8 mouse cellular contexts compared by ENCODE assay signal in the genomic region with DNA sequence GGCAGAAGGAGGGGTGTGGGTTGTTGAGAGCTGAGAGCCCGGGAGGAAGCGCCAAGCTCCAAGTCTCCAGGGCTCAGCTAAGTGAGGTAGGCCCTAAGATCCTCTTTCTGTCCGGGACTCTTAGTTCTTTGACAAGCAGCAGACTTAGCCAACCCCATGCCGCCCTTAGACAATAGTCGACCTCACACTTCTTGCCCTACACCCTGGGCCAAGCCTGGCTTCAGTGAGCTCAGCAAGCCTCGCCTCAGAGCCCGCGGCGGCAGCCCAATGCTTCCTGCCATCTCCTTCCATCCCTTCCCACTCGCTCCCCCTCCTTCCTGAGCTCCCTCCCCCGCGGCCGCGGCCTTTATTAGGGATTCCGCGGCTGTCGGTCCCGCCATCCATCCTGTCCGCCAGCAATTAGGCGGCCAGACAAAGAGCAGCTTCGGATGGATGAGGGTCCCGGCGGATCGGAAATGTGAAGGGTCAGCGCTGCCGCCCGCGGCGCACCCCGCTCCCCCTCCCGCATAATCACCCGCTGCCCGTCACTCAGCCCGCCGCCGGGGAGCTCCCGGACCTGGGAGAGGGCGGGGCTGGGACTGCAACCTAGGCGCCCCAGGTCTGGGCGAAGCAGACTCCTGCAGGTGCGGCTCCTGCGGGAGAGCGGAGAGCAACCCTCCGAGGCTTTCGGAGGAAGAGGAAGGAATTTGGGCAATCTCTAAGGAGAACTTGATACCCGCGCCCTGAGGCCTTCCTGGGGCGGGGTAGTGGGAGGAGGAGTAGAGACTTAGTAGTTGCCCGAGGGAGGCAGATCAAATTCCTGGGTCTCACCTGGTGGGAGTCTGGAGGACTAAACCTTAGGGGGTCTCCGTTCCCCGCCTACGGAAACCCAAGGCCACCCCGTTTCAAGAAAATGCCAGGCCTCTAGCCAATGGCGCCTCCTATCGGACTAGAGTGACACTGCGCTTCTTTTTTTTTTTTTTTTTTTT. TPM values are rescaled to one million over a fixed set of nuclear protein-coding genes. Genes with fewer than 3 reads are reported as not detected.
DNase-seq lines count a peak whose midpoint lies in the region; ATAC-seq and TF ChIP-seq lines count a peak whose summit lies in the region.

No protein-coding gene starts in this region.

- peak; percentile 40 for DNase-seq in adrenal gland, postnatal 14 days
- no peak for DNase-seq in adrenal gland, adult 18-20 months (ENCODE audit: low spot score in 2 of 2)
- peak; percentile 75 for DNase-seq in forebrain, embryonic 10.5 days (ENCODE audit: extremely low spot score, low spot score)
- no peak for DNase-seq in liver, embryonic 11.5 days (ENCODE audit: low spot score)
- DNase-seq in frontal cortex, postnatal 36 days (ENCODE audit: low spot score in 2 of 2) = no peak

- H3K27me3 ChIP-seq in forebrain, embryonic 10.5 days (ENCODE audit: poor library complexity, severe bottlenecking) = peaks cover 98% of the 10 kb centered on the region
- H3K27me3 ChIP-seq in hindbrain, embryonic 13.5 days = peaks cover 89% of the 10 kb centered on the region
- peaks cover 95% of the 10 kb centered on the region for H3K27me3 ChIP-seq in liver, embryonic 11.5 days (replicated peaks; ENCODE audit: control insufficient read depth, insufficient read depth, low read length)
- H3K27me3 ChIP-seq in midbrain, embryonic 16.5 days (ENCODE audit: control insufficient read depth, insufficient read depth, low read depth, low read length) = peaks cover 24% of the 10 kb centered on the region

- H3K4me2 ChIP-seq in hindbrain, embryonic 13.5 days = peak overlapping the region; percentile 80
- peak overlapping the region; percentile 73 for H3K4me2 ChIP-seq in liver, embryonic 11.5 days
- H3K4me2 ChIP-seq in midbrain, embryonic 16.5 days (ENCODE audit: low read length) = peak overlapping the region; percentile 89

- no peaks in the 10 kb centered on the region for H3K9me3 ChIP-seq in forebrain, embryonic 10.5 days
- H3K9me3 ChIP-seq in hindbrain, embryonic 13.5 days = no peaks in the 10 kb centered on the region
- no peaks in the 10 kb centered on the region for H3K9me3 ChIP-seq in liver, embryonic 11.5 days (ENCODE audit: control insufficient read depth, low read length)
- H3K9me3 ChIP-seq in midbrain, embryonic 16.5 days (replicated peaks; ENCODE audit: control insufficient read depth, low read length, poor library complexity, severe bottlenecking) = no peaks in the 10 kb centered on the region

- H3K36me3 ChIP-seq in forebrain, embryonic 10.5 days (replicated peaks) = no peaks in the 10 kb centered on the region
- no peaks in the 10 kb centered on the region for H3K36me3 ChIP-seq in hindbrain, embryonic 13.5 days
- H3K36me3 ChIP-seq in liver, embryonic 11.5 days (ENCODE audit: control insufficient read depth, insufficient read depth, low read length) = no peaks in the 10 kb centered on the region
- no peaks in the 10 kb centered on the region for H3K36me3 ChIP-seq in midbrain, embryonic 16.5 days (ENCODE audit: control insufficient read depth, insufficient read depth, low read length)

- WGBS in bone marrow, adult 2 months = 3% methylated on average over 56 of the region's 56 CpGs
- under 1% methylated on average over 56 of the region's 56 CpGs for WGBS in forebrain, embryonic 10.5 days
- under 1% methylated on average over 54 of the region's 56 CpGs for WGBS in hindbrain, embryonic 13.5 days
- 1% methylated on average over 56 of the region's 56 CpGs for WGBS in liver, embryonic 11.5 days
- WGBS in midbrain, embryonic 16.5 days = 1% methylated on average over 56 of the region's 56 CpGs

- no peaks in the 10 kb centered on the region for H3K4me1 ChIP-seq in bone marrow, adult 2 months (ENCODE audit: control insufficient read depth, insufficient read depth, low read length)
- H3K4me1 ChIP-seq in forebrain, embryonic 10.5 days = peaks cover 79% of the 10 kb centered on the region
- H3K4me1 ChIP-seq in hindbrain, embryonic 13.5 days (replicated peaks) = peaks cover 87% of the 10 kb centered on the region
- peaks cover 33% of the 10 kb centered on the region for H3K4me1 ChIP-seq in liver, embryonic 11.5 days (replicated peaks; ENCODE audit: control insufficient read depth, insufficient read depth, low read length)
- peaks cover 35% of the 10 kb centered on the region for H3K4me1 ChIP-seq in midbrain, embryonic 16.5 days (ENCODE audit: control insufficient read depth, insufficient read depth, low read length)

- no peak for TF ChIP-seq POLR2A in bone marrow, adult 2 months (IDR thresholded peaks at IDR 0.05; ENCODE audit: borderline replicate concordance, control insufficient read depth, low read depth, low read length)

- peak; percentile 36 for ATAC-seq in hindbrain, embryonic 13.5 days (ENCODE audit: low FRiP score)
- ATAC-seq in liver, embryonic 11.5 days (replicated peaks; ENCODE audit: low FRiP score) = 0 out of 2 replicates have a peak, but pooled peaks have one; percentile 18
- peak; percentile 37; the same call in 1 of the 2 replicates for ATAC-seq in midbrain, embryonic 16.5 days

- H3K27ac ChIP-seq in bone marrow, adult 2 months (ENCODE audit: control insufficient read depth, insufficient read depth, low read depth, low read length, poor library complexity) = no peak overlapping the region
- H3K27ac ChIP-seq in forebrain, embryonic 10.5 days = peak overlapping the region; percentile 82
- peak overlapping the region; percentile 77 for H3K27ac ChIP-seq in hindbrain, embryonic 13.5 days
- no peak overlapping the region for H3K27ac ChIP-seq in liver, embryonic 11.5 days (ENCODE audit: low read depth, low read length)
- peak overlapping the region; percentile 25; the same call in 1 of the 2 replicates for H3K27ac ChIP-seq in midbrain, embryonic 16.5 days (ENCODE audit: low read length)

- no peak overlapping the region for H3K4me3 ChIP-seq in bone marrow, adult 2 months (replicated peaks; ENCODE audit: control insufficient read depth, low read depth, low read length)
- H3K4me3 ChIP-seq in forebrain, embryonic 10.5 days = peak overlapping the region; percentile 60
- H3K4me3 ChIP-seq in hindbrain, embryonic 13.5 days = peak overlapping the region; percentile 45
- H3K4me3 ChIP-seq in liver, embryonic 11.5 days (ENCODE audit: low read depth, low read length) = peak overlapping the region; percentile 37
- peak overlapping the region; percentile 51 for H3K4me3 ChIP-seq in midbrain, embryonic 16.5 days (ENCODE audit: low read depth, low read length)

- peak; percentile 24; the same call in 1 of the 2 replicates for TF ChIP-seq CTCF in bone marrow, adult 2 months (IDR thresholded peaks at IDR 0.05; ENCODE audit: control insufficient read depth, insufficient read depth, low read length)

- H3K9ac ChIP-seq in hindbrain, embryonic 13.5 days = peak overlapping the region; percentile 73
- H3K9ac ChIP-seq in liver, embryonic 11.5 days (ENCODE audit: low read depth, low read length) = no peak overlapping the region
- H3K9ac ChIP-seq in midbrain, embryonic 16.5 days (ENCODE audit: low read depth, low read length) = peak overlapping the region; percentile 70

RNA-seq across cellular contexts. Expression of a gene that starts 0.6 kb away (rescaled TPM):
- total RNA-seq in adrenal gland, postnatal 14 days (2021) = 7.1 and 13.9 TPM in 2 replicates
- total RNA-seq in adrenal gland, adult 18-20 months (2021) = 1 to 10 TPM; 2.5 to 8.4 TPM
- 1.6 TPM in 1 of 2 replicates, not detected in the other for polyA plus RNA-seq in bone marrow, adult 2 months (2011; ENCODE audit: insufficient read depth, insufficient read length, low replicate concordance, missing spikeins)
- 1.0 and 1.2 TPM in 2 replicates for polyA plus RNA-seq in forebrain, embryonic 10.5 days (2016; fragmentation: Nextera tagmentation; extraction: Ambion mirVana)
- polyA plus RNA-seq in hindbrain, embryonic 13.5 days (2015; fragmentation: Nextera tagmentation; extraction: Ambion mirVana) = 1.3 and 1.6 TPM in 2 replicates
- polyA plus RNA-seq in liver, embryonic 11.5 days (2014; fragmentation: Nextera tagmentation; extraction: Ambion mirVana) = 17.1 and 19.8 TPM in 2 replicates
- 0.75 and 1.3 TPM in 2 replicates for polyA plus RNA-seq in midbrain, embryonic 16.5 days (2015; fragmentation: Nextera tagmentation; extraction: Ambion mirVana)

RNA-seq across cellular contexts. Expression of a gene that starts 6.0 kb away (rescaled TPM):
- total RNA-seq in adrenal gland, postnatal 14 days (2021) = not detected in 2 replicates
- not detected for total RNA-seq in adrenal gland, adult 18-20 months (2021)
- polyA plus RNA-seq in bone marrow, adult 2 months (2011; ENCODE audit: insufficient read depth, insufficient read length, low replicate concordance, missing spikeins) = 0.66 and 2.4 TPM in 2 replicates
- polyA plus RNA-seq in forebrain, embryonic 10.5 days (2016; fragmentation: Nextera tagmentation; extraction: Ambion mirVana) = 0.12 TPM in 1 of 2 replicates, not detected in the other
- polyA plus RNA-seq in hindbrain, embryonic 13.5 days (2015; fragmentation: Nextera tagmentation; extraction: Ambion mirVana) = 5.6 and 11.8 TPM in 2 replicates
- 0.25 TPM in 1 of 2 replicates, not detected in the other for polyA plus RNA-seq in liver, embryonic 11.5 days (2014; fragmentation: Nextera tagmentation; extraction: Ambion mirVana)
- 7.2 and 7.8 TPM in 2 replicates for polyA plus RNA-seq in midbrain, embryonic 16.5 days (2015; fragmentation: Nextera tagmentation; extraction: Ambion mirVana)

RNA-seq across cellular contexts. Expression of a gene that starts 19.2 kb away (rescaled TPM):
- total RNA-seq in adrenal gland, postnatal 14 days (2021) = 6.3 and 6.9 TPM in 2 replicates
- not detected for total RNA-seq in adrenal gland, adult 18-20 months (2021)
- 94.5 and 103 TPM in 2 replicates for polyA plus RNA-seq in bone marrow, adult 2 months (2011; ENCODE audit: insufficient read depth, insufficient read length, low replicate concordance, missing spikeins)
- polyA plus RNA-seq in forebrain, embryonic 10.5 days (2016; fragmentation: Nextera tagmentation; extraction: Ambion mirVana) = 51.1 and 53.1 TPM in 2 replicates
- polyA plus RNA-seq in hindbrain, embryonic 13.5 days (2015; fragmentation: Nextera tagmentation; extraction: Ambion mirVana) = 8.4 and 10.0 TPM in 2 replicates
- polyA plus RNA-seq in liver, embryonic 11.5 days (2014; fragmentation: Nextera tagmentation; extraction: Ambion mirVana) = 26.5 and 27.8 TPM in 2 replicates
- 3.2 and 4.9 TPM in 2 replicates for polyA plus RNA-seq in midbrain, embryonic 16.5 days (2015; fragmentation: Nextera tagmentation; extraction: Ambion mirVana)

RNA-seq across cellular contexts. Expression of a gene that starts 32.1 kb away (rescaled TPM):
- total RNA-seq in adrenal gland, postnatal 14 days (2021) = 18.5 and 19.9 TPM in 2 replicates
- total RNA-seq in adrenal gland, adult 18-20 months (2021) = 10 to 100 TPM; 10.4 to 10.6 TPM
- polyA plus RNA-seq in bone marrow, adult 2 months (2011; ENCODE audit: insufficient read depth, insufficient read length, low replicate concordance, missing spikeins) = 0.52 and 2.5 TPM in 2 replicates
- polyA plus RNA-seq in forebrain, embryonic 10.5 days (2016; fragmentation: Nextera tagmentation; extraction: Ambion mirVana) = 53.5 and 56.5 TPM in 2 replicates
- polyA plus RNA-seq in hindbrain, embryonic 13.5 days (2015; fragmentation: Nextera tagmentation; extraction: Ambion mirVana) = 42.1 and 45.0 TPM in 2 replicates
- 32.9 and 35.0 TPM in 2 replicates for polyA plus RNA-seq in liver, embryonic 11.5 days (2014; fragmentation: Nextera tagmentation; extraction: Ambion mirVana)
- 28.0 and 32.2 TPM in 2 replicates for polyA plus RNA-seq in midbrain, embryonic 16.5 days (2015; fragmentation: Nextera tagmentation; extraction: Ambion mirVana)

RNA-seq across cellular contexts. Expression of a gene that starts 38.6 kb away (rescaled TPM):
- total RNA-seq in adrenal gland, postnatal 14 days (2021) = 6.5 and 25.2 TPM in 2 replicates
- total RNA-seq in adrenal gland, adult 18-20 months (2021) = under 1 TPM; 0.51 to 0.56 TPM
- not detected in 2 replicates for polyA plus RNA-seq in bone marrow, adult 2 months (2011; ENCODE audit: insufficient read depth, insufficient read length, low replicate concordance, missing spikeins)
- 0.20 and 0.33 TPM in 2 replicates for polyA plus RNA-seq in forebrain, embryonic 10.5 days (2016; fragmentation: Nextera tagmentation; extraction: Ambion mirVana)
- 62.4 and 78.7 TPM in 2 replicates for polyA plus RNA-seq in hindbrain, embryonic 13.5 days (2015; fragmentation: Nextera tagmentation; extraction: Ambion mirVana)
- polyA plus RNA-seq in liver, embryonic 11.5 days (2014; fragmentation: Nextera tagmentation; extraction: Ambion mirVana) = 0.36 and 0.90 TPM in 2 replicates
- polyA plus RNA-seq in midbrain, embryonic 16.5 days (2015; fragmentation: Nextera tagmentation; extraction: Ambion mirVana) = 5.1 and 7.1 TPM in 2 replicates

Comparison
In these comparisons a context has a peak if more than half of its experiments do, and no peak if none do; other contexts are left out.
1. DNase-seq: peak in adrenal gland, postnatal 14 days (single experiment) and forebrain, embryonic 10.5 days (single experiment); none in adrenal gland, adult 18-20 months (0 of 2), liver, embryonic 11.5 days (single experiment) and frontal cortex, postnatal 36 days (0 of 2).
2. H3K27ac ChIP-seq: peak in forebrain, embryonic 10.5 days (single experiment), hindbrain, embryonic 13.5 days (single experiment) and midbrain, embryonic 16.5 days (single experiment); none in bone marrow, adult 2 months (single experiment) and liver, embryonic 11.5 days (single experiment).
3. Peak in every context shown above with its lines, with median percentiles within 50 percentile points of each other: ATAC-seq and H3K4me2 ChIP-seq.